Mouse (Mus musculus) limb, embryonic 14.5 days (tissue): ENCODE measurements around the gene Eif2ak3. TPM values are rescaled to one million over a fixed set of nuclear protein-coding genes. Genes with fewer than 3 reads are reported as not detected.

Experiments used
- ATAC-seq: fragments of 200-750 bp; cut with Nextera tagmentation; 2 replicates; pipeline ENCODE4 v1.8.0; 2017; ENCODE audit warnings: low read depth, moderate number of reproducible peaks, moderate TSS enrichment; ENCODE audit not compliant: low FRiP score
- DNase-seq: peaks from one replicate; pipeline ENCODE4 v3.0.0-alpha.2; 2015; ENCODE audit warnings: low spot score
- H3K27ac ChIP-seq: fragments of 300-500 bp; sonication (generic); replicated peaks from 2 replicates; pipeline ENCODE4 v1.5.1; 2014; ENCODE audit warnings: low read depth, mild to moderate bottlenecking, low read length, moderate library complexity, mixed read lengths
- H3K27me3 ChIP-seq: fragments of 300-500 bp; sonication (generic); 2 replicates; pipeline ENCODE4 v1.6.1; 2014; ENCODE audit warnings: low read length, mixed read lengths; ENCODE audit not compliant: control insufficient read depth, insufficient read depth
- H3K36me3 ChIP-seq: fragments of 300-500 bp; sonication (generic); 2 replicates; pipeline ENCODE4 v1.6.1; 2014; ENCODE audit warnings: mild to moderate bottlenecking, low read length, moderate library complexity, mixed read lengths; ENCODE audit not compliant: control insufficient read depth, insufficient read depth
- H3K4me1 ChIP-seq: fragments of 300-500 bp; sonication (generic); 2 replicates; pipeline ENCODE4 v1.6.1; 2014; ENCODE audit warnings: antibody characterized with exemption, low read length, mixed read lengths; ENCODE audit not compliant: control insufficient read depth, insufficient read depth
- H3K4me2 ChIP-seq: fragments of 300-500 bp; sonication (generic); replicated peaks from 2 replicates; pipeline ENCODE4 v1.6.1; 2014; ENCODE audit warnings: low read depth, mild to moderate bottlenecking, low read length, moderate library complexity; ENCODE audit not compliant: severe bottlenecking
- H3K4me3 ChIP-seq: fragments of 300-500 bp; sonication (generic); replicated peaks from 2 replicates; pipeline ENCODE4 v1.5.1; 2014; ENCODE audit warnings: low read length
- H3K9ac ChIP-seq: fragments of 300-500 bp; sonication (generic); 2 replicates; pipeline ENCODE4 v1.6.1; 2014; ENCODE audit warnings: mild to moderate bottlenecking, low read depth, low read length, moderate library complexity; ENCODE audit not compliant: severe bottlenecking
- H3K9me3 ChIP-seq: fragments of 300-500 bp; sonication (generic); 2 replicates; pipeline ENCODE4 v1.6.1; 2016; ENCODE audit warnings: low read length; ENCODE audit not compliant: control insufficient read depth
- POLR2A ChIP-seq: fragments of 200-500 bp; IDR thresholded peaks from 2 replicates; pipeline ENCODE4 v1.8.0; 2012; ENCODE audit warnings: inconsistent platforms, mild to moderate bottlenecking, moderate library complexity, borderline replicate concordance; ENCODE audit not compliant: insufficient read depth, insufficient read length; ENCODE audit errors: extremely low read depth
- WGBS: fragments of 180-500 bp; shearing (Covaris S2); extraction: QIAGEN DNeasy Blood & Tissue Kit; methylation state at CpG from one replicate; pipeline ENCODE4 v1.1.7; 2014; 5-methylcytosine and 5-hydroxymethylcytosine counted together
- polyA plus RNA-seq, 2 experiments: library from polyadenylated mRNA; depleted of rRNA in 1 of 2; stranded (reverse) in 1 of 2; unstranded in 1 of 2; fragments of >200 nt; fragmentation: Nextera tagmentation in 1 of 2; extraction: Ambion mirVana in 1 of 2; gene quantifications; 2 replicates each; pipeline versions ENCODE4 v1.2.1 to v1.2.3; 2012 to 2014

The Eif2ak3 gene
- polyA plus RNA-seq, 2 experiments, result 14.0 to 23.6 TPM

DNA sequence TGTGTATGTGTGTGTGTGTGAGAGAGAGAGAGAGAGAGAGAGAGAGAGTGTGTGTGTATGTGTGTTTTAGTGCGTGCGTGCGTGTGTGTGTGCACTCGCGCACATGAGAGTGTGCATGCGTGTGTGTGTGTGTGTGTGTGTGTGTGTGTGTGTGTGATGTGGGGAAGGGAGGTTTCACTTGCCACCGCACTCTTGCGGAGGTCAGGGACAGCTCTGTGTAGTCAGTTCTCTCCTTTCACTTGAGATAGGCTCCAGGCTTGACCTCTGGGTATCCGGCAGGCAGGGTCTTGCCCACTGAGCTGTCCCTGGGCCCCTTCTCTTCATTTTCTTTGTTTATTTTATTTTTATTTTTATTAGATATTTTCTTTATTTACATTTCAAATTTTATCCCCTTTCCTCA is 23.0 kb downstream of the Eif2ak3 start:
- Histone ChIP-seq H3K4me2 (no peak overlapping the region), H3K9ac (no peak overlapping the region), H3K9me3 (no peaks in the 10 kb centered on the region), H3K4me3 (no peak overlapping the region), H3K36me3 (peaks cover 4% of the 10 kb centered on the region; the same call in 1 of the 2 replicates), H3K27me3 (no peaks in the 10 kb centered on the region), H3K4me1 (no peaks in the 10 kb centered on the region), H3K27ac (no peak overlapping the region)
- ATAC-seq (no peak), DNase-seq (no peak)
- WGBS, result 93% methylated on average over 9 of the region's 9 CpGs
- TF ChIP-seq POLR2A, result no peak

DNA sequence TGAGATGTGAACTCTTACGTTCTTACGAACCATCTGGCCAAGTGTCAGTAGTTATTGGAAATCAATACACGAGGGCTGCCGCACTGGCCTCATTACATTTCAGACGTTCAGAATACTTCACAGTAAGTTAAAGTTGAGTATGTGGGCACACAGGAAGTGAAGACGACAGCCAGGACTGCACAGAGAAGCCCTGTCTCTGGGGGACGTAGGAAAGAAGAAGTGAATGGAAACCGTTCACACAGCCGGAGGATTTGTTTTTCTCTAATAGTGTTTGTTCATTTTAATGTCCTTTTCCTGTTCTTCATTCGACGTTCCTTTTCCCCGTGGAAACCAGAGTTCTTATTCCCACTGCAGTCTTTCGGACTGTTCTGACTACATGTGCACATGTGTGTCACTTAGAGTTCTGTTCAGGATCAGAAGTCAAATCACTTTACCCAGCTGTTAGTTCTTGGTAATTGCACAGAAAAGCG is 27.2 kb downstream of the Eif2ak3 start:
- Histone ChIP-seq H3K4me1 (no peaks in the 10 kb centered on the region), H3K36me3 (no peaks in the 10 kb centered on the region), H3K9me3 (no peaks in the 10 kb centered on the region), H3K27ac (no peak overlapping the region), H3K9ac (no peak overlapping the region), H3K4me2 (no peak overlapping the region), H3K4me3 (no peak overlapping the region), H3K27me3 (no peaks in the 10 kb centered on the region)
- WGBS, result 62% methylated on average over 14 of the region's 14 CpGs
- ATAC-seq (no peak), DNase-seq (no peak)
- TF ChIP-seq POLR2A, result no peak

DNA sequence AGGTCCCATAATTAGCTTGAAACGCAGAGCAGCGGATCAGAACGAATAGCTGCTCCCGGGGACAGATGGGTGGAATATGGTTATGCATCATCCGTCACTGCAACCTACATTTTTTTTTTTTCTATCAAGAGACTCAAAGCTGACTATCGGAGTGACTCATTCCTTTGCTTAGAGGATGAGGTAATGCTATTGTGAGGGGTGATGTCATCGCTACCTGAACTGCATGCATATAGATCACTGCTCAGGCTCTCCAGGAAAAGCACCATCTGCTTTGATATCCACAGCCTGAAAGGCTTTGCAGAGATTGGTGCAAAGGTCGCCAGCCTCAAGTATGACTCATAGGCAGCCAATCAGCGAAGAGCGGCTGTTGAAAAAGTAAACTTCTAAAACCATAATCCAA is 27.8 kb downstream of the Eif2ak3 start:
- WGBS, result 76% methylated on average over 10 of the region's 10 CpGs
- H3K9ac ChIP-seq, result no peak overlapping the region
- no peaks in the 10 kb centered on the region for H3K9me3 ChIP-seq
- peak; percentile 22 for DNase-seq
- TF ChIP-seq POLR2A, result no peak
- H3K4me3 ChIP-seq, result no peak overlapping the region
- H3K4me2 ChIP-seq, result no peak overlapping the region
- no peaks in the 10 kb centered on the region for H3K27me3 ChIP-seq
- ATAC-seq, result peak; percentile 63; the same call in 1 of the 2 replicates
- no peaks in the 10 kb centered on the region for H3K4me1 ChIP-seq
- no peak overlapping the region for H3K27ac ChIP-seq
- H3K36me3 ChIP-seq, result no peaks in the 10 kb centered on the region

DNA sequence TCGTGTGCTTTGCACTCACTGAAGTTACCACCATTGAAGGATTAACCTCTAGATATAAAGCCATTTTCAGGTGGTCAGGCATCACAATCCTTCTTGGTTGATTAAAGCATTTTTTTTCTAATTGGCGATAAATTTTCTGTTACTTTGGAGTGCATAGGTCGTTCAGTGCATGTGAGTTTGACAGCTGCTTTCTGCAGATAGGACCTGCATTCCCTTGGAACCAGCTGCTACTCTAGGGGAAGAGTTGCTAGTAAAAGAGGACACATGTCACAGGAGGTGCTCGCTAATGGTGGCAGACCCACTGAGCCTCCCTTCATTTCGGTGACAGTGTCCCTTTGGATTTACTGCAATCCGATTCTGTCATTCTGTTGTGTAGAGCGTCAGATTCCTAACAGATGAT is 28.3 kb downstream of the Eif2ak3 start:
- Histone ChIP-seq H3K4me3 (no peak overlapping the region), H3K4me1 (no peaks in the 10 kb centered on the region), H3K27me3 (no peaks in the 10 kb centered on the region), H3K36me3 (no peaks in the 10 kb centered on the region), H3K9me3 (no peaks in the 10 kb centered on the region), H3K9ac (no peak overlapping the region), H3K4me2 (no peak overlapping the region), H3K27ac (no peak overlapping the region)
- no peak for TF ChIP-seq POLR2A
- DNase-seq (no peak), ATAC-seq (no peak)
- WGBS, result 75% methylated on average over 7 of the region's 7 CpGs

DNA sequence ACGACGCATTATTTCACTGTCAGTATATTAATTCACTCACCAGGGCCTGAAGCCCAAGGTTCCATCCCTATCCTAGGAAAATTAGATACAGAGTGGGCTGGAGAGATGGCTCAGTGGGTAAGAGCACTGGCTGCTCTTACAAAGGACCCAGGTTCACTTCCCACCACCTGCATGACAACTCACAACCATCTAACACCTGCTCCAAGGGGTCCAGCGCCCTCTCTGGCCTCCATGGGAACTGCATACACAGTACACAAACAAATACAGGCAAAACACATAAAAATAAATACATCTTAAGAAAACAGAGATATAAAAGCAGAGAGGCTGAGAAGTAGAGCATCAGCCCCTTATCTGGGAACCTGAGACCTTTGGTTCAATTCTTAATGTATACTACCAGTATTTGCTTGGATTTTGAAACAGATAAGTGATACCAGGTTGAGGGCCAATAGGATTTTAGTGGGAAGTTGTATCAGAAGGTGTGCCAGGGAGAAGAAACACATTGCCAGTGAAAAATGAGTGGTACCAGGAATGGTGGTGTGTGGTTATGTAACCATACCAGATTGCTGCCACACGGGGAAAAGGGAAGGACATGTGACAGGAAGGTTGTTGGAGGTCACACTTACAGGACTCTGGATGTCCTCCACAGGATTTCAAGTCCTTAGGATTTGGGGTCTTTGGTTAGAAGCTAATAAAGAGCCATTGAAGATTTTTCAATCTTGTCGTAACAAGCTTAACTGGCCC is 29.9 kb downstream of the Eif2ak3 start:
- TF ChIP-seq POLR2A, result no peak
- WGBS, result 78% methylated on average over 5 of the region's 5 CpGs
- DNase-seq (no peak), ATAC-seq (no peak)
- Histone ChIP-seq H3K27ac (no peak overlapping the region), H3K36me3 (peaks cover 5% of the 10 kb centered on the region), H3K27me3 (no peaks in the 10 kb centered on the region), H3K9ac (no peak overlapping the region), H3K9me3 (no peaks in the 10 kb centered on the region), H3K4me3 (no peak overlapping the region), H3K4me2 (no peak overlapping the region), H3K4me1 (no peaks in the 10 kb centered on the region)
